Mouse (Mus musculus): ENCODE results near the gene Ralgps1.

- no peak for TF ChIP-seq CTCF (conservative IDR thresholded peaks at IDR 0.05 in 1 of 2, IDR thresholded peaks at IDR 0.05 in 1 of 2; ENCODE audit: low read depth in 2 of 2, low read length in 2 of 2)
- TF ChIP-seq MAZ (IDR thresholded peaks at IDR 0.05; ENCODE audit: low read depth, low read length) = no peak
Measured at GRCm38 (mm10) chr2:33342148-33342547, 29.1 kb downstream of the Ralgps1 start.

Measured in CH12.LX (cell line).